Mouse (Mus musculus) layer of hippocampus, postnatal 36 days (tissue): ENCODE data around the gene Zfr. TPM values are rescaled to one million over a fixed set of nuclear protein-coding genes. Genes with fewer than 3 reads are reported as not detected.
"Not testable (repeated sequence)": the region's sequence is repeated elsewhere in the genome, so short reads cannot be mapped to it uniquely, and the experiment has no call there.

ENCODE experiments used
- DNase-seq, 2 experiments: peaks; one replicate each; pipeline ENCODE4 v3.0.0; 2022
- microRNA-seq, 2 experiments: library from miRNA; unstranded; fragments of <30 nt; microRNA quantifications; one replicate each; pipeline ENCODE4 v1.2.0; 2021
- total RNA-seq, 2 experiments: library from RNA; stranded (reverse); gene quantifications; 2 replicates each; pipeline ENCODE4 v1.2.3; 2021

Gene Zfr
- total RNA-seq, 2 experiments from 2014 or later: 347 to 362 TPM

GRCm38 (mm10) chr15:12216798-12217197 lies 99.2 kb downstream of the Zfr start:
- no peak for DNase-seq

GRCm38 (mm10) chr15:12217332-12217731 lies 99.7 kb downstream of the Zfr start:
- DNase-seq: not testable (repeated sequence)

- no peak for DNase-seq
These were observed 100.2 kb downstream of the Zfr start for GRCm38 (mm10) chr15:12217849-12218248.

DNA sequence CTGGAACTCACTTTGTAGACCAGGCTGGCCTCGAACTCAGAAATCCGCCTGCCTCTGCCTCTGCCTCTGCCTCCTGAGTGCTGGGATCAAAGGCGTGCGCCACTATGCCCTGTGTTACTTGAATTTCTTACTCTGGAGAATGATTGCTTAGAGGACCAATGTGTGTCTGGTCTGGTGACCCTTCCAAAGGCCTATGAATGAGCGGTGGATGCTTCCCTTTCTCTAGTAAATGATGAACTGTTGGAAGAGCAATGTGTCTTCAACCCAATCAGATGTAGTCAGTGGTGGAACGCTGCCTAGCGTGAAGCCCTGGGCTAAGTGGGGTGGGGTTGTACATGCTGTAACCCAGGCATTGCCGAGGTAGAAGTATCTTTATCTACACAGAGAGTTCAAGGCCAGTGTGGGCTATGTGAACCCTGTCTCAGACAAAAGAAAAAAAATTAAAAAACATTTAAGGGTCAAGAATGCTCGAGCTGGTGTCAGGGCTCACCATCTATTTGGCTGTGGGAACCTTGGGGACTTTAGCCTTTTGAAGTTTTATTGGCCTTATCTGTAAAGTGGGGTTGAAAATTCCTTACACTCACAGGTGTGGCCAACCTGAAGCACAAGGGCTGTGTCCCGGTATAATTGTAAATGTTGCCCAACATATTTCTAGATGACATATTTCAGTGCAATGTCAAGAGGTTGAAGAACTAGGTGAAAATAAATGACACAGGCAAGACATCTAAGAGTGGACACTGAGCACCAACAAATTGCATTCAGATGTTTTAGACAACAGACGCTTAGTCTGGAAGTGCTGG lies 101.2 kb downstream of the Zfr start:
- no peak for DNase-seq

DNA sequence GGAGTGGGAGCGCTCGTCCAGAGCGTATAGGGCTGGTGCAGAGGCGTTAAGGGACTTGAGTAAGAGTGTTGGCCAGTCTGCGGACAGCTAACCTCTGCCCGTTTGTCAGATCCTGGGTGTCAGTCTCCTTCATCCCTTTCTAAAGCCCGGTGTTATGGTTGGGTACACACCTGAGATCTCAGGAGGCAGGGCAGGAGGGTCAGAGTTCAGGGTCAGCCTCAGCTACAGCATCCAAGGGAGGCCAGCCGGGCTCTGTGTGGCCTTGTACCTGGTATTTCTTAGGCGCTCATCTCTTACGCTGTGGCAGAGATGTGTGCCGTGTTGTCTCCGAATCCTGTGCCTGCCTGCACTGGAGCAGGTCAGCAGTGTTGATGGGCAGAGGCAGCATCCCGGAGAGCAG lies 103.5 kb downstream of the Zfr start:
- DNase-seq: no peak

- no peak for DNase-seq
These were observed 105.1 kb downstream of the Zfr start for GRCm38 (mm10) chr15:12222564-12223302.

GRCm38 (mm10) chr15:12223393-12223792 lies 105.8 kb downstream of the Zfr start:
- DNase-seq: no peak

DNA sequence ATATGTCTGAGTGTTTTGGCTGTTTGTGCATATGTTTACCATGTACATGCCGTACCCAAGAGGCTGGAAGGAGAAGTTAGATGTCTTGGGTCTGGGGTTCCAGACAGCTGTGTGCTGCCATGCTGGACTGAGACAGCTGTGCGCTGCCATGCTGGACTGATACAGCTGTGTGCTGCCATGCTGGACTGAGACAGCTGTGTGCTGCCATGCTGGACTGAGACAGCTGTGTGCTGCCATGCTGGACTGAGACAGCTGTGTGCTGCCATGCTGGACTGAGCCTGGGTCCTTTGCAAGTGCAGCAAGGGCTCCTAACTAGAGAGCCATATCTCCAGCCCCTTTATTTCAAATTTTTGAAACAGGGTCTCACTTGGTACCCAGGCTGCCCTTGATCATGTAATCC lies 106.6 kb downstream of the Zfr start:
- no peak for DNase-seq

DNA sequence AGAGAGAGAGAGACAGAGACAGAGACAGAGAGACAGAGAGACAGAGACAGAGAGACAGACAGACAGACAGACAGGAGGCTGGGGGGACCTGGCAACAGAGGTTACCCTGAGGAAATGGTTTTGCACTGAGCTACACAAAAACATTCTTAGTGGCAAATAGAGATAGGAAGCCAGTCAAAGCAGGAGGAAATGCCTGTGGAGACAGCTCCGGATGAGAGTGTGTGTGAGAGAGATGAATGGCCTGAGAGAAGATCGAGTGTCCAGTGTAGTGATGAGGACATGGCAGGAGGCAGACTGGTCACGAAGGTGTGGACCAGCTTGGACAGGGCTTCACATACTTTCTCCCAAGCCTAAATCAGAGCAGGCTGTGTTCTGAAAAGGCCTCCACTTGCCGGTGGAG lies 107.4 kb downstream of the Zfr start:
- DNase-seq: no peak

DNA sequence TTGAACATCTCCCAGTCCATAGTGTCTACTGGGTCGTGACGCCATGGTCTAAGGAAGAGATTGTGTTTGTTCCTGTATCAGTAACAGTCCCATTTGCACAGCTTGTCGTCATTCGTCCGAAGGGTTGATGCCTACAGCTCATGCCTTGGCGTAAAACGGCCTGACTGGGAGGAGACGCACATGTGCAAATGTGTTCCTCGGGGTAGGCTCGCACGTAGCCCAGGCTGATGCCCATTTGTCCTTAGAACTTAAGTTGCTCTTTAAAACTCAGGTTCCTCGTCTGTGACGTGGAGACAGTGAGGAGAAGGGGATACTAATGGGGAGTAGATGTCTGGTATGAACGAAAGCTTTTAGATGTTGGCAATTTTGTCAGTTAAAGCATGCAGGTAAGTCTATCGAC lies 109.3 kb downstream of the Zfr start:
- DNase-seq: no peak

GRCm38 (mm10) chr15:12227355-12227754 lies 109.7 kb downstream of the Zfr start:
- no peak for DNase-seq

GRCm38 (mm10) chr15:12229603-12230242 lies 112.1 kb downstream of the Zfr start:
- no peak for DNase-seq

DNA sequence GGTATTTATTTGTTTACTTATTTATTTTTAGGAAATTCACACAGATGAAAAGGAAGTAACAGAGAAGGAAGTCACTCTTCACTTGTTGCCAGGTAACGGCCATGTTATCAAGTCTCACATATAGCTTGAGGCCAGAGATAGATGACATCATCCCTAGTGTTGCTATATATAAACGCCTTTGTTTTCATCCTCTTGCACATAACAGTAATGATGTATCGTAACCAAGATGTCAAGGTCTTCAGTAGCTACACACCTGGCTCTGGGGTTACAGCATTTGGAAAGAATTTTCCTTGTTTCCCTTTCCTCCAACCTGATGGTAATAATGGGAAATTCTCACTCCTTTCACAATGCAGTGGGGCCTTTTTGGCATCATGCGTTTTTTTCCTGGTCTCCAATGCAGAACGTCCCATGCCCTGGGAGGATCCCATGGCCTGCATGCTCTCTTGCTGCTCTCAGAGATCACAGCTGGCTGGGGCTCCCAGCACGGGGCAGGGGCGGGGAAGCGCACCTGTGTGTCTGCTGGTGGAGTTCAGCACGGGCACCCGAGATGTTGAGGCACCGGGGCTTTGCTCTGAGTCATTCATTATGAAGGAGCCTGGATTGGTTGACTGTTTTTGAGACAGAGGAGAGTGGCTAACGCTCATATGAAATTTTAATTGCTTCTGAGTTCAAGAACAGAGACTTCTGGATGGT lies 112.8 kb downstream of the Zfr start:
- no peak for DNase-seq

DNA sequence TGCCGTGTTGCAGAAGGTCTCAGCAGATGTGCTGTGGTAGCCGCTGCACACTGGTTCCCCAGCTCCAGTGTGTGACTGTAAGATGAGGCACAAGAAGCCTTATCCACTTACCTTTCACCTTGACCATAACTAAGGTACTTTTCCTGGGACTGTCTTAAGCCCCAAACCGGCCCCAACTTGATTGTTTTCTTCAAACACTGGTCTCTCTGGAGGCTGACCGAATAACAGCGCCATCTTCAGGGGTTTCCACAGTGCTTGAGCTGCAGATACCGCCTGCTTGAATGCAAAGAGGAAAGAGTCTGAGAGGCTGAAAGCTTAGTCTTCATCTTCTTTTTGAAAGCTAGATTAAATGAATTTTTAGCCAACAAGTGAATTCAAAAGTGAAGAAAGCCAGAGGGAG lies 113.8 kb downstream of the Zfr start:
- DNase-seq: no peak

- no peak for DNase-seq
These were observed 114.8 kb downstream of the Zfr start for GRCm38 (mm10) chr15:12232429-12232828.

DNA sequence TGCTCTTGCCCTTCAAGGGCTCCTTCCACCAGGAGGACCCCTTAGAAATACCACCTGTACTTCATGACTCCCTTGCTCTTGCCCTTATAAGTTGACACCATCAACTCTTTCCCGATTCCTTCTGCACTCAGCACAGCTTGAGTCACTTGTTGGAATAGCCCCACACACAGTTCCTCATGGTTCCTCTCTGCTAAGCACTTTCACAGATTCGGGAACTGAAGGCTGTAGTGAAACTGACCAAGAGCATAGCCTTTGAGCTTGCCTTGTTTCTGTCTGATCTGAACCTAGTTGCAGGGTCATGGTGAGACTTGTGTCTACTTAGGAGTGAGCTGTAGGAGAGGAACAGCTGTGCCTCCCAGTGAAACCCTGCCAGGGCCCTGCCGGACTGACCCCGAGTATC lies 115.4 kb downstream of the Zfr start:
- no peak for DNase-seq

Small RNAs within 50 kb of the gene (microRNA-seq; reads per million reads assigned to microRNA genes)
- 0 reads per million in 2 experiments for gene Mir1898

Other genes with a start within 250 kb of the Zfr start
- 10 to 100 TPM; 15.8 to 18.1 TPM for gene Npr3, start 210.5 kb upstream of the Zfr start, total RNA-seq
- 100 to 1,000 TPM; 283 to 353 TPM for gene Sub1, start 120.8 kb upstream of the Zfr start, total RNA-seq
- 10 to 100 TPM; 55.4 to 58.1 TPM for gene Mtmr12, start 87.2 kb downstream of the Zfr start, total RNA-seq
- 10 to 100 TPM; 92.1 to 99.2 TPM for gene Golph3, start 203.6 kb downstream of the Zfr start, total RNA-seq
- gene 1810049J17Rik, start 204.1 kb downstream of the Zfr start, total RNA-seq: 1 to 10 TPM in 1 of 2 experiments, not detected in 1; 2.0 TPM